Mouse (Mus musculus) midbrain, postnatal 0 days (tissue): ENCODE measurements around the gene Rpl41. TPM values are rescaled to one million over a fixed set of nuclear protein-coding genes. Genes with fewer than 3 reads are reported as not detected.
"Not testable (repeated sequence)": the region's sequence is repeated elsewhere in the genome, so short reads cannot be mapped to it uniquely, and the experiment has no call there.

Experiments used
- ATAC-seq: fragments of 200-750 bp; cut with Nextera tagmentation; 2 replicates; pipeline ENCODE4 v1.8.0; 2017; ENCODE audit warnings: moderate number of reproducible peaks, mild to moderate bottlenecking, moderate TSS enrichment, moderate library complexity; ENCODE audit not compliant: low FRiP score
- DNase-seq: peaks from one replicate; pipeline ENCODE4 v3.0.0-alpha.2; 2015; ENCODE audit warnings: low spot score
- H3K27ac ChIP-seq: fragments of 300-500 bp; sonication (generic); 2 replicates; pipeline ENCODE4 v1.5.1; 2014; ENCODE audit warnings: low read depth, mild to moderate bottlenecking, low read length, mixed read lengths
- H3K27me3 ChIP-seq: fragments of 300-500 bp; sonication (generic); 2 replicates; pipeline ENCODE4 v1.6.1; 2014; ENCODE audit warnings: low read length, control low read depth, mixed read lengths; ENCODE audit not compliant: insufficient read depth
- H3K36me3 ChIP-seq: fragments of 300-500 bp; sonication (generic); 2 replicates; pipeline ENCODE4 v1.6.1; 2014; ENCODE audit warnings: low read length, control low read depth, mixed read lengths; ENCODE audit not compliant: insufficient read depth
- H3K4me1 ChIP-seq: fragments of 300-500 bp; sonication (generic); 2 replicates; pipeline ENCODE4 v1.6.1; 2014; ENCODE audit warnings: mild to moderate bottlenecking, control low read depth, antibody characterized with exemption, low read length, mixed read lengths; ENCODE audit not compliant: insufficient read depth
- H3K4me2 ChIP-seq: fragments of 300-500 bp; sonication (generic); 2 replicates; pipeline ENCODE4 v1.6.1; 2014; ENCODE audit warnings: low read depth, mild to moderate bottlenecking, low read length, mixed read lengths; ENCODE audit not compliant: poor library complexity, severe bottlenecking
- H3K4me3 ChIP-seq: fragments of 300-500 bp; sonication (generic); 2 replicates; pipeline ENCODE4 v1.5.1; 2014; ENCODE audit warnings: low read depth, mild to moderate bottlenecking, low read length, moderate library complexity
- H3K9ac ChIP-seq: fragments of 300-500 bp; sonication (generic); replicated peaks from 2 replicates; pipeline ENCODE4 v1.6.1; 2014; ENCODE audit warnings: mild to moderate bottlenecking, low read length, moderate library complexity, mixed read lengths; ENCODE audit not compliant: poor library complexity, severe bottlenecking
- H3K9me3 ChIP-seq: fragments of 300-500 bp; sonication (generic); 2 replicates; pipeline ENCODE4 v1.6.1; 2016; ENCODE audit warnings: low read length, control low read depth
- CTCF ChIP-seq: IDR thresholded peaks from 2 replicates; pipeline ENCODE4 v1.5.1; 2016; ENCODE audit warnings: antibody characterized with exemption, mild to moderate bottlenecking
- WGBS: fragments of 180-500 bp; shearing (Covaris S2); extraction: QIAGEN DNeasy Blood & Tissue Kit; methylation state at CpG from one replicate; pipeline ENCODE4 v1.1.7; 2014; 5-methylcytosine and 5-hydroxymethylcytosine counted together
- polyA plus RNA-seq: library from polyadenylated mRNA; unstranded; fragments of >200 nt; fragmentation: Nextera tagmentation; extraction: Ambion mirVana; gene quantifications from 2 replicates; pipeline ENCODE4 v1.2.1, GENCODE M21; 2015
- total RNA-seq: library from RNA; depleted of rRNA; stranded (reverse); fragments of >200 nt; gene quantifications from 2 replicates; pipeline ENCODE4 v1.2.3, GENCODE M21; 2014

Gene Rpl41
- total and polyA plus RNA-seq, 2 experiments from 2014 or later: 807 to 2,464 TPM

DNA sequence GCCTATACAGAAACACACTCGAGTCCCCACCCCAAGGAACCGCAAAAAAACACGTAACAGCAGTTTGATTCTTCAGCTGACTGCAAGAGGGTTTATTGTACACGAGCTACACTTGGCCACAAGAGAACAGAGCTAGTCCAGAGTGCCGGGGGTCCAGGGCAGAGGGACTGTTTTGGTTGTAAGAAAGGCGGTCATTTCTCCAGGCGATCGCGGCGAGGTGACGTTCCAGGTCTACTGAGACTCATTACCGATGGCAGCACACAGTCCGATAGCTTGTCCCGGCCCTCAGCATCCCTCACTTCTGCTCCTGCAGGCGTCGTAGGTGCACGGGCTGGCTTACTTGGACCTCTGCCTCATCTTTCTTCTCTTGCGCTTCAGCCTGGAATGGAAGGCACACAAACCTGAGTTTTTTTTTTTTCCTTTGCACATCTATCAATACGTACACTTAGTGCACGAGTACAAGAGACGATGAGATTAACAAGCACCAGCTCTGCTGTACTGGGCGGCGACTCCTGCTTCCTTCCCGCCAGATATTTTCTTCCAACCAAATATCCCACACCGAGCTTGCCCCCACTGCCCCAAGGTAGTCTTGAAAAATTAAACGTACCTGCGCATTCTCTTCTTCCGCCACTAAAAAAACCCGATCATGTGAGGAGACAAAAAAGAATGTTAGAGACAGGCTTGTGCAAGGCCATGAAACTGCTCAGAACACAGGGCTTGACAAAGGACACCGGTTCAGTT lies 884 bp downstream of the Rpl41 start:
- not testable (repeated sequence) for ATAC-seq, H3K4me1 ChIP-seq
- 0% methylated on average over 25 of the region's 30 CpGs for WGBS

DNA sequence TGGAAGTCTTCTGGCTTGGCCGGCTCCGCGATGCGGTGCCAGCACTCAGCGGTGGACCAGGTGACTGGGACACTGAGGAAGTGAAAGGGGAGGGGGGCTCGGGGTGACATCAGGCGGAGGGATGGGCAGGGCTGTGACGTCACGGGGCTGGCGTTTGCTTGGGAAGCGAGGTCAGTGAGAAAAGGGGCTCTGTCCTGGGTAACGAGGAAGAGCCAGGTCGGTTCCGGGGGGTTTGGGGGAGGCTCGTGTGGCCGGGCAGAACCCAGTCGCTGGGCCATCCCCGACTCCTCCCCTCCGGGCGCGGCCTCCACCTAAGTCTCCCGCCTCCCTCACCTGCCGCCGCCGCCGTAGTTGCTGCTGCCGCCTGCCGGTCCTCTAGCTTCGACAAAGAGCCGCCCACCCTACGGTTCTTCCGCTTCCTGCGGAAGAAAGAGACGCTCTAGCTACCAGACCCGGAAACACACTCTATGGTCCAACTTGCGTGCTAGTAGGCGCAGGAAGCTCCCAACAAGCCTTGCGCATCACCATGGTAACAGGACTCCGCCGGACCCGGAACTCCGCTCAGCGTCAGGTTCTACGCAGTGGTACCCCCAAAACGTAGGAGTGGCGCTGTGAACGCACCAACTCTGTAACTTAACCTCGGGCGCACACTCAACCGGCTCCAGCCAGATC lies 1.6 kb downstream of the Rpl41 start, which contains the start of gene Zc3h10:
Zc3h10 (minus strand) TSS at position 414 of the 672 bp plus-strand sequence.
- H3K4me1 ChIP-seq: peaks cover 8% of the 10 kb centered on the region; the same call in 1 of the 2 replicates
- H3K9me3 ChIP-seq: no peaks in the 10 kb centered on the region
- peak within 1 kb of the TSS; percentile 62 for H3K9ac ChIP-seq
- peak within 1 kb of the TSS; percentile 90 for H3K27ac ChIP-seq
- TF ChIP-seq CTCF: peak; percentile 76
- peaks cover 24% of the 10 kb centered on the region for H3K36me3 ChIP-seq
- ATAC-seq (peak; percentile 85), DNase-seq (peak; percentile 99)
- under 1% methylated on average over 50 of the region's 50 CpGs for WGBS
- H3K4me3 ChIP-seq: peak within 1 kb of the TSS; percentile 44
- peak within 1 kb of the TSS; percentile 50 for H3K4me2 ChIP-seq
- H3K27me3 ChIP-seq: no peaks in the 10 kb centered on the region

More for the DNA sequence above, 884 bp downstream of the Rpl41 start:
- H3K9me3 ChIP-seq, H3K27me3 ChIP-seq: not testable (repeated sequence)
- peak overlapping the region; percentile 50 for H3K4me2 ChIP-seq
- peak overlapping the region; percentile 44 for H3K4me3 ChIP-seq
- peak overlapping the region; percentile 90 for H3K27ac ChIP-seq
- peak; percentile 18 for DNase-seq
- H3K36me3 ChIP-seq: peaks cover 24% of the 10 kb centered on the region
- peak overlapping the region; percentile 62 for H3K9ac ChIP-seq

DNA sequence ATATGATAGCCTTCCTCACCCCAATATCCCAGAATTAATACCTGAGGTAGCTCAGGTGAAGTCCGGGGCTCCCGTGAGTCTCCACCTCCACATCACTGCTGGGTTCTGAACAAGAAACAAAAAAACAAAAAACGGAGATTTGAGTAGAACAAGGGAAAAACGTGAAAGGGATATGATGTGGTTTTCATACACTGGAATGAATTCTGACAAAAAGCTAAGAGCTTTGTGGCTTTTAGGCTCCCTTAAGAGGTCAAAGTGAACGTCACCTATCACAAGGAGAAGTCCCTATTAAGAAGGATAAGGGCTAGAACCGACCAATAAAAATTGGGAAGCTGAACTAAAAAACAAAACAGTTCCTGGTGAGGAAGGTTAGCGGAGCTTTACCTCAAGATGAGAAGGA lies 2.3 kb downstream of the Rpl41 start:
- ATAC-seq (no peak), DNase-seq (no peak)
- Histone ChIP-seq H3K36me3 (peaks cover 27% of the 10 kb centered on the region), H3K9ac (peak overlapping the region; percentile 47), H3K4me3 (peak overlapping the region; percentile 44), H3K4me2 (peak overlapping the region; percentile 50), H3K9me3 (no peaks in the 10 kb centered on the region), H3K27me3 (no peaks in the 10 kb centered on the region), H3K27ac (peak overlapping the region; percentile 90), H3K4me1 (peaks cover 8% of the 10 kb centered on the region; the same call in 1 of the 2 replicates)
- WGBS: 28% methylated on average over 7 of the region's 7 CpGs
- TF ChIP-seq CTCF: no peak

DNA sequence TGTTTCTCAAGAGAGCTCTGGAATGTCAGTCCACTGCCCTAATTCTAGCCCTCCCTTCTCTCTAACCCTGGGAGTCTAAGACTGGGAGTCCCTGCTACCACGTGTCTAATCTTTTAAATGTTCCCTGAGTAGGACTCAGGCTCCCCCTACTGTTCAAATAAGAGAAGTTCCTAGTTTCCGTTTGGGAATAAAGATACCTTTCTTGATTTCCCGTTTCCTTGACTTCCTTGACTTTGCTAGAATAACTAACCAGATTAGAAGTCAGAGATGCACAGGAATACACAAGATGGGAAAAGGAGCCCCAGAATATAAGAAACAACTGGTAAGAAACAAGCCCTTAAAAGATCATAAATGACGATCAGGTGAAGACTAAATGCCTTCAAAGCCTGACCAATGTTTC lies 2.7 kb downstream of the Rpl41 start:
- H3K4me3 ChIP-seq: peak overlapping the region; percentile 44
- no peaks in the 10 kb centered on the region for H3K9me3 ChIP-seq
- no peak for ATAC-seq
- H3K27me3 ChIP-seq: no peaks in the 10 kb centered on the region
- DNase-seq: peak; percentile 79
- peaks cover 8% of the 10 kb centered on the region; the same call in 1 of the 2 replicates for H3K4me1 ChIP-seq
- peaks cover 27% of the 10 kb centered on the region for H3K36me3 ChIP-seq
- H3K27ac ChIP-seq: peak overlapping the region; percentile 90; the same call in 1 of the 2 replicates
- H3K9ac ChIP-seq: peak overlapping the region; percentile 47; the same call in 1 of the 2 replicates
- 16% methylated on average over 4 of the region's 4 CpGs for WGBS
- peak; percentile 89 for TF ChIP-seq CTCF
- peak overlapping the region; percentile 50 for H3K4me2 ChIP-seq

DNA sequence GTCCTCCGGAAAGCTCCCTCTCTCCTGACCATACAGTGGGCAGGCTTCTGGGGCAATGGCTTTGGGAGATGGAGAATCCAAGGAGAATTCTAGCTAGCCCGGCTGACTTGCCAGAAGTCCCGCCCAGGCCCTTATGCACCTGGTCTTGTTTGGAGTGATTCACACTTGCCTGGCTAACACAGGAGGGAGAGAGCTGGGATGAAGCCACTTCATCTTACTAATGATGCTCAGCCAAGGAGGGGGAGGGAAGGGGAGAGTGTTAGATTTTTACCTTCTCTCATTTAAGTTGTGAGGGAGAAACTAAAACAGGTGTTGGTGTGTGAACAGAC lies 3.6 kb downstream of the Rpl41 start:
- ATAC-seq: no peak
- Histone ChIP-seq H3K9me3 (no peaks in the 10 kb centered on the region), H3K4me2 (no peak overlapping the region), H3K9ac (no peak overlapping the region), H3K4me3 (no peak overlapping the region), H3K27me3 (no peaks in the 10 kb centered on the region), H3K4me1 (peaks cover 8% of the 10 kb centered on the region; the same call in 1 of the 2 replicates), H3K36me3 (peaks cover 27% of the 10 kb centered on the region), H3K27ac (no peak overlapping the region)
- 93% methylated on average over 3 of the region's 3 CpGs for WGBS
- no peak for DNase-seq
- TF ChIP-seq CTCF: no peak
